Mouse (Mus musculus): Measurements from ENCODE around the gene 2900026A02Rik. TPM values are rescaled to one million over a fixed set of nuclear protein-coding genes. Genes with fewer than 3 reads are reported as not detected.
A peak's percentile ranks its signal among the peaks of the same experiment; 100 is the strongest.
"Not testable (repeated sequence)": the region's sequence is repeated elsewhere in the genome, so short reads cannot be mapped to it uniquely, and the experiment has no call there.

The 2900026A02Rik gene
- polyA plus RNA-seq, 1 experiment from 2014 or later = 6.9 TPM

GRCm38 (mm10) chr5:113109651-113110050 is 111.4 kb downstream of the 2900026A02Rik start:
- H3K9ac ChIP-seq; H3K9me3 ChIP-seq (ENCODE audit: low read depth, low read length); H3K27me3 ChIP-seq (ENCODE audit: insufficient read depth, low read length); H3K36me3 ChIP-seq (ENCODE audit: insufficient read depth); H3K27ac ChIP-seq (ENCODE audit: low read depth); H3K4me2 ChIP-seq; ATAC-seq (ENCODE audit: insufficient read depth); H3K4me3 ChIP-seq (ENCODE audit: low read depth, low read length): not testable (repeated sequence)
- WGBS = 88% methylated on average over 2 of the region's 2 CpGs
- H3K4me1 ChIP-seq (ENCODE audit: insufficient read depth) = peaks cover 14% of the 10 kb centered on the region
- DNase-seq = peak; percentile 63
- peak; percentile 53 for TF ChIP-seq CTCF (IDR thresholded peaks at IDR 0.05; ENCODE audit: low read depth)

GRCm38 (mm10) chr5:113108165-113108764 is 112.8 kb downstream of the 2900026A02Rik start:
- no peak for TF ChIP-seq CTCF (IDR thresholded peaks at IDR 0.05; ENCODE audit: low read depth)
- Histone ChIP-seq H3K27ac (ENCODE audit: low read depth) (peak overlapping the region; percentile 67; the same call in 1 of the 2 replicates), H3K4me3 (ENCODE audit: low read depth, low read length) (no peak overlapping the region), H3K4me2 (no peak overlapping the region), H3K36me3 (ENCODE audit: insufficient read depth) (no peaks in the 10 kb centered on the region), H3K27me3 (ENCODE audit: insufficient read depth, low read length) (no peaks in the 10 kb centered on the region), H3K9me3 (ENCODE audit: low read depth, low read length) (no peaks in the 10 kb centered on the region), H3K4me1 (ENCODE audit: insufficient read depth) (peaks cover 9% of the 10 kb centered on the region), H3K9ac (no peak overlapping the region)
- no peak for DNase-seq
- ATAC-seq (ENCODE audit: insufficient read depth) = no peak
- WGBS = 53% methylated on average over 11 of the region's 11 CpGs

- no peaks in the 10 kb centered on the region for H3K27me3 ChIP-seq (ENCODE audit: insufficient read depth, low read length)
- H3K4me1 ChIP-seq (ENCODE audit: insufficient read depth) = peaks cover 6% of the 10 kb centered on the region
- no peak for TF ChIP-seq CTCF (IDR thresholded peaks at IDR 0.05; ENCODE audit: low read depth)
- H3K9me3 ChIP-seq (ENCODE audit: low read depth, low read length) = no peaks in the 10 kb centered on the region
- no peaks in the 10 kb centered on the region for H3K36me3 ChIP-seq (ENCODE audit: insufficient read depth)
- no peak for ATAC-seq (ENCODE audit: insufficient read depth)
- no peak overlapping the region for H3K4me2 ChIP-seq
- H3K4me3 ChIP-seq (ENCODE audit: low read depth, low read length) = no peak overlapping the region
- no peak overlapping the region for H3K9ac ChIP-seq
- peak overlapping the region; percentile 67; the same call in 1 of the 2 replicates for H3K27ac ChIP-seq (ENCODE audit: low read depth)
- DNase-seq = peak; percentile 62
- whole genome bisulfite sequencing = 52% methylated on average over 3 of the region's 3 CpGs
Observed at GRCm38 (mm10) chr5:113107709-113108108, 113.3 kb downstream of the 2900026A02Rik start.

GRCm38 (mm10) chr5:113106594-113106993 is 114.4 kb downstream of the 2900026A02Rik start:
- Histone ChIP-seq H3K9ac (no peak overlapping the region), H3K9me3 (ENCODE audit: low read depth, low read length) (no peaks in the 10 kb centered on the region), H3K4me2 (no peak overlapping the region), H3K4me1 (ENCODE audit: insufficient read depth) (peaks cover 6% of the 10 kb centered on the region; the same call in 1 of the 2 replicates), H3K27me3 (ENCODE audit: insufficient read depth, low read length) (no peaks in the 10 kb centered on the region), H3K36me3 (ENCODE audit: insufficient read depth) (no peaks in the 10 kb centered on the region), H3K4me3 (ENCODE audit: low read depth, low read length) (no peak overlapping the region), H3K27ac (ENCODE audit: low read depth) (no peak overlapping the region)
- DNase-seq (no peak), ATAC-seq (ENCODE audit: insufficient read depth) (no peak)
- WGBS = 49% methylated on average over 7 of the region's 7 CpGs
- no peak for TF ChIP-seq CTCF (IDR thresholded peaks at IDR 0.05; ENCODE audit: low read depth)

- DNase-seq = no peak
- no peaks in the 10 kb centered on the region for H3K27me3 ChIP-seq (ENCODE audit: insufficient read depth, low read length)
- H3K36me3 ChIP-seq (ENCODE audit: insufficient read depth) = peaks cover 7% of the 10 kb centered on the region; the same call in 1 of the 2 replicates
- H3K9me3 ChIP-seq (ENCODE audit: low read depth, low read length) = no peaks in the 10 kb centered on the region
- H3K27ac ChIP-seq (ENCODE audit: low read depth) = no peak overlapping the region
- H3K4me2 ChIP-seq = no peak overlapping the region
- H3K9ac ChIP-seq = no peak overlapping the region
- ATAC-seq (ENCODE audit: insufficient read depth) = no peak
- TF ChIP-seq CTCF (IDR thresholded peaks at IDR 0.05; ENCODE audit: low read depth) = no peak
- 88% methylated on average over 4 of the region's 4 CpGs for WGBS
- H3K4me3 ChIP-seq (ENCODE audit: low read depth, low read length) = no peak overlapping the region
- H3K4me1 ChIP-seq (ENCODE audit: insufficient read depth) = peaks cover 6% of the 10 kb centered on the region; the same call in 1 of the 2 replicates
Observed at GRCm38 (mm10) chr5:113105481-113105880, 115.6 kb downstream of the 2900026A02Rik start.

- no peak for TF ChIP-seq CTCF (IDR thresholded peaks at IDR 0.05; ENCODE audit: low read depth)
- H3K27me3 ChIP-seq (ENCODE audit: insufficient read depth, low read length) = no peaks in the 10 kb centered on the region
- DNase-seq = no peak
- H3K4me2 ChIP-seq = no peak overlapping the region
- 80% methylated on average over 9 of the region's 9 CpGs for WGBS
- peaks cover 6% of the 10 kb centered on the region; the same call in 1 of the 2 replicates for H3K4me1 ChIP-seq (ENCODE audit: insufficient read depth)
- H3K9me3 ChIP-seq (ENCODE audit: low read depth, low read length) = no peaks in the 10 kb centered on the region
- peaks cover 11% of the 10 kb centered on the region; the same call in 1 of the 2 replicates for H3K36me3 ChIP-seq (ENCODE audit: insufficient read depth)
- no peak for ATAC-seq (ENCODE audit: insufficient read depth)
- H3K4me3 ChIP-seq (ENCODE audit: low read depth, low read length) = no peak overlapping the region
- H3K9ac ChIP-seq = no peak overlapping the region
- no peak overlapping the region for H3K27ac ChIP-seq (ENCODE audit: low read depth)
Observed at GRCm38 (mm10) chr5:113105035-113105434, 116.0 kb downstream of the 2900026A02Rik start.

GRCm38 (mm10) chr5:113102455-113102854 is 118.6 kb downstream of the 2900026A02Rik start:
- Histone ChIP-seq H3K9ac (no peak overlapping the region), H3K4me3 (ENCODE audit: low read depth, low read length) (no peak overlapping the region), H3K4me1 (ENCODE audit: insufficient read depth) (no peaks in the 10 kb centered on the region; the same call in 1 of the 2 replicates), H3K4me2 (no peak overlapping the region), H3K36me3 (ENCODE audit: insufficient read depth) (peaks cover 17% of the 10 kb centered on the region), H3K27me3 (ENCODE audit: insufficient read depth, low read length) (no peaks in the 10 kb centered on the region), H3K27ac (ENCODE audit: low read depth) (no peak overlapping the region), H3K9me3 (ENCODE audit: low read depth, low read length) (no peaks in the 10 kb centered on the region)
- ATAC-seq (ENCODE audit: insufficient read depth) = no peak
- DNase-seq = no peak
- no peak for TF ChIP-seq CTCF (IDR thresholded peaks at IDR 0.05; ENCODE audit: low read depth)
- whole genome bisulfite sequencing = 56% methylated on average over 7 of the region's 7 CpGs

Data from lung, embryonic 14.5 days (tissue).